Mouse (Mus musculus) G1E (cell line): ENCODE results near the gene Glyr1. TPM values are rescaled to one million over a fixed set of nuclear protein-coding genes. Genes with fewer than 3 reads are reported as not detected.

ENCODE experiments used
- ATAC-seq: 2 replicates; pipeline ENCODE4 v1.8.0; 2016; ENCODE audit warnings: mild to moderate bottlenecking; ENCODE audit not compliant: insufficient number of reproducible peaks, poor library complexity, low FRiP score, severe bottlenecking; ENCODE audit errors: extremely low read depth
- DNase-seq: peaks from one replicate; pipeline ENCODE4 v3.0.0; 2012; ENCODE audit warnings: low spot score
- H3K27me3 ChIP-seq: 2 replicates; pipeline ENCODE4 v1.6.1; 2012; ENCODE audit warnings: mild to moderate bottlenecking, low read length, inconsistent platforms; ENCODE audit not compliant: insufficient read depth
- H3K36me3 ChIP-seq: replicated peaks from 2 replicates; pipeline ENCODE3; 2012; ENCODE audit warnings: mild to moderate bottlenecking, inconsistent platforms
- H3K4me1 ChIP-seq: 2 replicates; pipeline ENCODE4 v1.6.1; 2012; ENCODE audit warnings: low read depth, low read length, inconsistent platforms, mixed read lengths; ENCODE audit not compliant: insufficient read depth
- H3K4me3 ChIP-seq: 2 replicates; pipeline ENCODE4 v1.5.1; 2012; ENCODE audit warnings: low read depth, mild to moderate bottlenecking, inconsistent platforms, low read length, moderate library complexity, mixed read lengths
- H3K9me3 ChIP-seq: replicated peaks from 2 replicates; pipeline ENCODE4 v1.6.1; 2012; ENCODE audit warnings: inconsistent platforms
- CTCF ChIP-seq: IDR thresholded peaks from 2 replicates; pipeline ENCODE4 v1.5.1; 2012; ENCODE audit warnings: low read depth, low read length, inconsistent platforms, mixed read lengths
- GATA1 ChIP-seq: IDR thresholded peaks from 2 replicates; pipeline ENCODE4 v1.6.1; 2012; ENCODE audit warnings: borderline replicate concordance, low read length, inconsistent platforms, mixed read lengths
- GATA2 ChIP-seq: IDR thresholded peaks from 2 replicates; pipeline ENCODE4 v1.6.1; 2012; ENCODE audit warnings: low read depth, low read length, inconsistent platforms, borderline replicate concordance
- POLR2AphosphoS5 ChIP-seq: IDR thresholded peaks from 2 replicates; pipeline ENCODE4 v1.6.1; 2012; ENCODE audit warnings: low read depth, low read length, inconsistent platforms; ENCODE audit not compliant: insufficient replicate concordance
- TAL1 ChIP-seq: conservative IDR thresholded peaks from 2 replicates; pipeline ENCODE4 v1.6.1; 2012; ENCODE audit warnings: low read depth, low read length, inconsistent platforms, mixed read lengths
- polyA plus RNA-seq: library from polyadenylated mRNA; stranded (reverse); fragments of >175 nt; gene quantifications from 2 replicates; pipeline ENCODE4 v1.2.3, GENCODE M21; 2012
- total RNA-seq, 2 experiments: library from RNA; stranded (forward) in 1 of 2; stranded (reverse) in 1 of 2; fragments of 200-1000 nt in 1 of 2; fragments of >200 nt in 1 of 2; fragmentation: Nextera tagmentation in 1 of 2; gene quantifications; 2 replicates each; pipeline ENCODE4 v1.2.3; 2014 to 2017

Gene Glyr1
- total and polyA plus RNA-seq, 3 experiments, result 25.9 to 118 (median 79.1) TPM

DNA sequence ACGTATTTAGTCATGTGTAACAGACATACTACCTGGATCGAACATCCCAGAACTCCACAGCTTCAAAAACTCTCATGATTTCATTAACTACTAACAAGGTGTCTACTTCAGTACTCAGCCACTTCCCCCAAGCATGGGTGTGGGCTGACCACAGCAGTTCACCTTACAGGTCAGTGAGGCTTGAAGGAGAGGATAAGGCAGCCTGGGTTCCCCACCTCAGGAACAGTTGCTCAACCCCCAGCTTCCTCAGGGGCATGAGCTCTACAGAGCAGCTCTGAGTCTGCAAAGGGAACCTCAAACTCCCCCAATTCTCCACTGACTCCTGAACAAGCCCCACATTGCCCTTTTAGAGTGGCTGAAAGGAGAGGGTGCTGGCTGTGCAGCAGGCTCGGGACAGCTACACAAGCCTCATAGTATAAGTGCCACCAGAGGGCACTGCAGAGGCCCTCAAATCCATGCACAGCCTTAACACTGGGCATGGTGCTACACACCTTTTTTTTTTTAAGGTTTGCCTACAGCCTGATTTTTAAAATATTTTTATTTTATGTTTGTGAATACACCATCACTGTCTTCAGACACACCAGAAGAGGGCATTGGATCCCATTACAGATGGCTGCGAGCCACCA is 69.8 kb downstream of the Glyr1 start:
- no peaks in the 10 kb centered on the region for H3K36me3 ChIP-seq
- no peak overlapping the region for H3K4me3 ChIP-seq
- H3K4me1 ChIP-seq, result peaks cover 9% of the 10 kb centered on the region
- H3K9me3 ChIP-seq, result no peaks in the 10 kb centered on the region
- TF ChIP-seq POLR2AphosphoS5 (no peak), CTCF (no peak), TAL1 (no peak), GATA2 (no peak), GATA1 (no peak)
- no peak for DNase-seq
- no peak; the same call in 1 of the 2 replicates for ATAC-seq
- peaks cover 64% of the 10 kb centered on the region for H3K27me3 ChIP-seq

DNA sequence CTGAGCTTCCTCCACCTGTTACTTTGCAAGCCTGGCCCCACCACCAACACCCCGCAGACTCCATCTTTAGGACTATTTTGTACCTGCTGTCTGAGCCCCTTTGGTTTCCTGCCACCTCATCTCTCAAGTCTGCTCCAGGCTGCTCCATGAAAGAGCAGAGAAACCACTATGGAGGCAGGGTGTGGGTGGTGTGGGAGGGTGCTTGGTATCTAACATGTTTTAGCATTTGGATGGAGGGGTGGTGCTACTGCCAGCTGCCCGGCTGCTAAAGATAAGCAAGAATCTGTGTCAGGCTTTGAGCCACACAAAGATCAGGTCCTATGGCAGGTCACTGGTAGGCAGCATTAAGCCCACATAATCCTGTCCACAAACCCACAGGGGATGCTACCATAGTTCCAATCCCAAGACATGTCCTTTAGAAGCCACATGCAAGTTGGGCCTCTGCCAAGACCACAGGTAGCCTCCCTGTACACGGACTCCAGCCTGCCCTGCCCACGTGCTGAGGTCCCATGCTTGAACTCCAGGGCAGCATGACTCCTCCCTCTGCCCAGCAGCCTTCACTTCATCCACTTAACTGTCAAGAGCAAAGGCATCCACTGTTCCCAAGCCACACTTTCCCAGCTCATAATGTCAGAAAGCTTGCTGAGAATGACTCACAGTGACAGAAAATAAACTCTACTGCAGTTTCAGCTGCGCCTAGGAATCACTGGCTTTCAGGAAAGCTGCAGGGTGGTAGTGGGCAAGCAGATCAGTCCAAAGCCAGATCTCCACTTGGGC is 71.2 kb downstream of the Glyr1 start:
- no peaks in the 10 kb centered on the region for H3K9me3 ChIP-seq
- peaks cover 67% of the 10 kb centered on the region for H3K27me3 ChIP-seq
- DNase-seq (no peak), ATAC-seq (no peak)
- H3K4me3 ChIP-seq, result no peak overlapping the region
- peaks cover 9% of the 10 kb centered on the region for H3K4me1 ChIP-seq
- H3K36me3 ChIP-seq, result no peaks in the 10 kb centered on the region
- TF ChIP-seq GATA2 (no peak), CTCF (no peak), TAL1 (no peak), GATA1 (no peak), POLR2AphosphoS5 (no peak)

DNA sequence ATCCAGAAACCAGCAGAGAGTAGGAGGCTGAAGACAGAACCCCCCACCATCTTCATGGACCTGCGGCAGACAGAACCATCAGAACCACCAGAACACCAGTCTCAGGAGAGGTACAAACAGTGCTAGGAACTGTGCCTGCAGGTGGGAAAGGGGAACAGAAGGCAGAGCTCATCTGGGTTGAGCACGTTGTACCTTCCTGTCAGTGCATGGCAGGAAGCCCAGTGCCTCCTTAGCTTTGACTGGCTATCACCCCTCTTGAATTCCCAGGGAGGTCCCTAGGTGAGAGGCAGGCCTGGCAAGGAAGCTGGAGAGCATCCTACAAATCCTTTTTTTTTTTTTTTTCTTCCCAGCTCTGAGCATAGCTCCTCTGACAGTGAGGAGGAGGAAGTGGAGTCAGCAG is 73.5 kb downstream of the Glyr1 start:
- Histone ChIP-seq H3K4me3 (no peak overlapping the region), H3K27me3 (peaks cover 60% of the 10 kb centered on the region), H3K36me3 (no peaks in the 10 kb centered on the region), H3K9me3 (no peaks in the 10 kb centered on the region), H3K4me1 (peaks cover 9% of the 10 kb centered on the region)
- TF ChIP-seq GATA1 (no peak), POLR2AphosphoS5 (no peak), GATA2 (no peak), TAL1 (no peak), CTCF (no peak)
- DNase-seq (no peak), ATAC-seq (no peak)

DNA sequence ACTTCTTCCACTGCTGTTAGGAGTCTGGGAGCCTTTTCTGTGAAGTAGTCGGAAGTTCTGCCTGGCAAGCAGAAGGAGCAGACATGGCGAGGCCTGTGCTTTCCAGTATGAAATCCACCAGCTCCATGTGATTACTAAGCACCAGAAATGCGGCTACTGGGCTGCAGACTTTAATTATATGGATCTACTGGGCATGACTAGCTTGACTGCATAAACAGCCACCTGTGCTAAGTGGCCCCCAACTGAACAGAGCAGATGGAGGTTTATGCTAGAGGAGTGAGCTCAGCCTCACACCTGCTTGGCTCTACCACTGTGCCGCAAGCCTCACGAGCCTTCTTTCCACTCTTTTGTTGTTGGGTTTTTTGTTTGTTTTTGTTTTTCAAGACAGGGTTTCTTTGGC is 75.1 kb downstream of the Glyr1 start:
- Histone ChIP-seq H3K4me1 (peaks cover 7% of the 10 kb centered on the region), H3K27me3 (peaks cover 52% of the 10 kb centered on the region), H3K36me3 (no peaks in the 10 kb centered on the region), H3K9me3 (no peaks in the 10 kb centered on the region), H3K4me3 (no peak overlapping the region)
- no peak for ATAC-seq
- TF ChIP-seq TAL1 (no peak), GATA1 (no peak), POLR2AphosphoS5 (no peak), CTCF (no peak), GATA2 (no peak)
- no peak for DNase-seq

DNA sequence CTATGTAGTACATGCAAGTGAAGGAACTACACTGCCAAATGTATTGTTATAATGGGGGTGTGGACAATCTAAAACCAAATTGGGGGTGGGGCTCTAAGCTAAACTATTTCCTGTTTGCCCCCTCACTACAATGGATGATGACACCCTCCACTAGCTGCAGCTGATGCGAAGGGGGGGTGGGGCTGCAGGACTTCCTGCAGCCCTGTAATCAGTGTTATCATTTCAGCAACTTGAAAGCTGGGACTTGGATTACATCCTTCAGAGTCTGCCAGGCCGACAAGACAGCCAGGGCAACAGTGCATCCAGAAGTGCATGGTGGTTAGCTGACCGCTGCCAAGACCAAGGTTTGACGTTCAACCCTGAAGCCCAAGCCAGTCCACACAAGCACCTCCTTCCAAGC is 78.0 kb downstream of the Glyr1 start:
- H3K4me1 ChIP-seq, result peaks cover 6% of the 10 kb centered on the region; the same call in 1 of the 2 replicates
- ATAC-seq (no peak), DNase-seq (no peak)
- H3K36me3 ChIP-seq, result peaks cover 3% of the 10 kb centered on the region
- H3K9me3 ChIP-seq, result no peaks in the 10 kb centered on the region
- no peak overlapping the region for H3K4me3 ChIP-seq
- TF ChIP-seq CTCF (no peak), POLR2AphosphoS5 (no peak), GATA2 (no peak), GATA1 (no peak)
- H3K27me3 ChIP-seq, result peaks cover 27% of the 10 kb centered on the region

DNA sequence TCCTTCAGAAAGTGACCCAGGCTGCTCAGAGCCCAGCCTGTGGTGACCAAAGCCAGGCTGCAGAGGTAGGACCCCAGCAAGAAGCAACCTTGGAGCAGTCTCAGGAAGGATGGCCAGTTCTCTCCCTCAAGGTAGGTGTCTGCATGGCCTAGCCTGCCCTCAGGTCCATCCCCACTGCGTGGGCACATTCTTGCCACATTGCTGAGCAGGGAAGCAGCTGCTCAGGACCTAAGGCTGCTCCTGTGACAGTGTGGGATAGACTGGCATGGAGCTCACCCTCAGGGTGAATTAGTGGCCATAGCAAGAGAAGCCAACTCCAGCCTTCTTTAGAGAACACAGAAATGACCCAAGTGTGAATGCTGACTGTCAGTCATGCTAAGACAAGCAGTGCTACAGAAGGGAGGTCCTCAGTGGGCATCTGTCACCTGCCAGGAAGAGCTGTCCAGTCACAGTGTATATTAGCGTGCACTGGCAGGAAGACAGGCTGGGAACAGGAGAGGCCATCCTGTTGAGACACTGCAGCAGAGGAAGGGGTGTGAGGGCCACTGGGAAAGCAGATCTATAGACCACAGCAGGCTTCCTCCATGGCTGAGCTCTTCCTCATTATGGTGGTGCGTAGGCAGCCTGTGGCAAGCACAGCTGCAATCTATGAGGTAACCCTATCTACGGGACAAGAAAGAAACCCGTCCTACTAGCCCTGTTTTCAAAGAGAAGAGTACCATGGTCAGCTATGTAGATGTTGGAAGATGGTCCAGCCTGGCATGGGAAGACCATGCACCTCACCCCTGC is 80.4 kb downstream of the Glyr1 start:
- no peak for DNase-seq

More for the DNA sequence above, 80.4 kb downstream of the Glyr1 start:
- TF ChIP-seq TAL1 (no peak), GATA1 (no peak), POLR2AphosphoS5 (no peak), CTCF (no peak), GATA2 (no peak)
- Histone ChIP-seq H3K9me3 (no peaks in the 10 kb centered on the region), H3K4me1 (peaks cover 20% of the 10 kb centered on the region), H3K27me3 (peaks cover 13% of the 10 kb centered on the region), H3K36me3 (peaks cover 9% of the 10 kb centered on the region), H3K4me3 (no peak overlapping the region)
- ATAC-seq, result no peak
